Mouse (Mus musculus) brain, embryonic 14.5 days (tissue): ENCODE measurements around the gene Kcnip4.

Source experiments
- CTCF ChIP-seq: fragments of 200-500 bp; IDR thresholded peaks from 2 replicates; pipeline ENCODE4 v1.5.1; 2012; ENCODE audit warnings: inconsistent platforms, mild to moderate bottlenecking, moderate library complexity, borderline replicate concordance; ENCODE audit not compliant: insufficient read depth, insufficient read length; ENCODE audit errors: extremely low read depth
- POLR2A ChIP-seq: fragments of 200-500 bp; IDR thresholded peaks from 2 replicates; pipeline ENCODE4 v1.6.1; 2012; ENCODE audit warnings: mild to moderate bottlenecking, inconsistent platforms, borderline replicate concordance; ENCODE audit not compliant: poor library complexity, insufficient read depth, insufficient read length, severe bottlenecking; ENCODE audit errors: extremely low read depth

DNA sequence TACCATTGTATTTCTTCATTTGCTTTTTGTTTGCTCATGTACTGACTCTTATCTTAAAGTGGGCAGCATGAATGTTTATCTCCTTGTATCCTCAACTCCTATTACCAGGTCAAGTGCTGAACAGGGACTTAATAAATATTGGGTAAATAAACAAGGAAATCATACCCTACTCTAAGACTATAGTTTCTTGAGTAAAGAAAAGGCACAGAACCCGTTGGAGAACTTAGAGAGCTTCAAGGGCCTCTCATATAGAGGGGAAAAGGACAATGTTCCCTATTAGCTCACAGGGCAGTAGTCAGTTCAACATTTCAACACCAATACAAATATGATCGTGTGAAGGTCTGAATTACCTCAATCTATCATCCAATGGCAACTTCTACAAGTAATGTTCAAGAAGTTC is 37.4 kb downstream of the Kcnip4 start:
- TF ChIP-seq CTCF (no peak), POLR2A (no peak)
